Mouse (Mus musculus) intestine, embryonic 16.5 days (tissue): ENCODE measurements at regions not wholly inside any gene's neighbourhood (a gene's known extent, or its start where the extent isn't known, plus 50 kb on each side); places are given as distances from the start of the nearest gene placed in this dataset.
A peak's percentile ranks its signal among the peaks of the same experiment; 100 is the strongest.

Experiments used
- ATAC-seq: fragments of 200-750 bp; cut with Nextera tagmentation; 2 replicates; pipeline ENCODE4 v1.8.0; 2017; ENCODE audit warnings: moderate TSS enrichment, moderate library complexity
- H3K27ac ChIP-seq: fragments of 300-500 bp; sonication (generic); 2 replicates; pipeline ENCODE4 v1.5.1; 2014; ENCODE audit warnings: mild to moderate bottlenecking, low read length
- H3K27me3 ChIP-seq: fragments of 300-500 bp; sonication (generic); replicated peaks from 2 replicates; pipeline ENCODE4 v1.6.1; 2014; ENCODE audit warnings: low read length, control low read depth, mixed read lengths; ENCODE audit not compliant: control insufficient read depth, insufficient read depth
- H3K36me3 ChIP-seq: fragments of 300-500 bp; sonication (generic); 2 replicates; pipeline ENCODE4 v1.6.1; 2014; ENCODE audit warnings: low read length, control low read depth; ENCODE audit not compliant: control insufficient read depth, insufficient read depth
- H3K4me1 ChIP-seq: fragments of 300-500 bp; sonication (generic); 2 replicates; pipeline ENCODE4 v1.6.1; 2014; ENCODE audit warnings: low read length, control low read depth, mixed read lengths; ENCODE audit not compliant: control insufficient read depth, insufficient read depth
- H3K4me2 ChIP-seq: fragments of 300-500 bp; sonication (generic); 2 replicates; pipeline ENCODE4 v1.6.1; 2014; ENCODE audit warnings: low read depth, low read length, control low read depth
- H3K4me3 ChIP-seq: fragments of 300-500 bp; sonication (generic); 2 replicates; pipeline ENCODE4 v1.5.1; 2014; ENCODE audit warnings: mild to moderate bottlenecking, low read length
- H3K9ac ChIP-seq: fragments of 300-500 bp; sonication (generic); 2 replicates; pipeline ENCODE4 v1.6.1; 2014; ENCODE audit warnings: low read depth, low read length
- H3K9me3 ChIP-seq: fragments of 300-500 bp; sonication (generic); 2 replicates; pipeline ENCODE4 v1.6.1; 2016; ENCODE audit warnings: low read length, control low read depth; ENCODE audit not compliant: control insufficient read depth
- WGBS: fragments of 180-500 bp; shearing (Covaris S2); extraction: QIAGEN DNeasy Blood & Tissue Kit; methylation state at CpG from one replicate; pipeline ENCODE4 v1.1.7; 2014; 5-methylcytosine and 5-hydroxymethylcytosine counted together

DNA sequence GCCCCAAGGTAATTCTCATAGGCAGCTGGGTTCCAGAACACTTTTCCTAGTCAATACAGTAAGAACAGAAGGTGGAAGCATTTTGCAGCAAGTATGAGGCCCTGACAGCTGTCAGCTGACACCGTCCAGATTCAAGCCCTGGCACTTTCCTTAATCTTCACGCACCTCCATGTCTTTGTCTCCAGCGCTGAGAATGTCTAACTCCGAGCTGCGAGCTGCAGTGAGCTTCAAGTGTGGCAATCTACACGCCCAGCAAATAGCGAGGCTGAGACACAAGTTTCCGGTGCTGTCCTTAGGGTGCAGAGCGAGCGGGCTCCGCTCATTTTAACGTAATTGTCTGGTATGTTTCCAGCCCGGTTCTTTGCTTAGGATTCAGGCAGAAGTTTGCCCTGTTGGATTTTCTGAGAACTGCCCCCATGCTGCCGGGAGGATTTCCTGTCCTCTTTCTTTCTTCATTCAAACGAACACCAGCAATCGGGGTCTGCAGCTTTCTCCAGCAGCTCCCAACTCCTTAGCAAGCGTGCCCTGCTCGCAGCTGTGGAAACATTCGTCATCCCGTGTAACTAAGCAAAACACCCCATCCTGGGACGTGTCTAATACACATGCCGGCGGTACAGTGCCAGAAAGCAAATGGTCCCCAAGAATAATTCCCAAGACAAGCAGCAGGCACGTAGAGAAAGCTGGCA is 54.5 kb downstream of the Irx3 start:
- Histone ChIP-seq H3K4me3 (no peak overlapping the region), H3K36me3 (no peaks in the 10 kb centered on the region), H3K27ac (no peak overlapping the region), H3K4me1 (peaks cover 2% of the 10 kb centered on the region; the same call in 1 of the 2 replicates), H3K4me2 (peak overlapping the region; percentile 17; the same call in 1 of the 2 replicates), H3K27me3 (no peaks in the 10 kb centered on the region), H3K9me3 (no peaks in the 10 kb centered on the region), H3K9ac (peak overlapping the region; percentile 24; the same call in 1 of the 2 replicates)
- ATAC-seq = no peak
- 44% methylated on average over 24 of the region's 24 CpGs for WGBS

DNA sequence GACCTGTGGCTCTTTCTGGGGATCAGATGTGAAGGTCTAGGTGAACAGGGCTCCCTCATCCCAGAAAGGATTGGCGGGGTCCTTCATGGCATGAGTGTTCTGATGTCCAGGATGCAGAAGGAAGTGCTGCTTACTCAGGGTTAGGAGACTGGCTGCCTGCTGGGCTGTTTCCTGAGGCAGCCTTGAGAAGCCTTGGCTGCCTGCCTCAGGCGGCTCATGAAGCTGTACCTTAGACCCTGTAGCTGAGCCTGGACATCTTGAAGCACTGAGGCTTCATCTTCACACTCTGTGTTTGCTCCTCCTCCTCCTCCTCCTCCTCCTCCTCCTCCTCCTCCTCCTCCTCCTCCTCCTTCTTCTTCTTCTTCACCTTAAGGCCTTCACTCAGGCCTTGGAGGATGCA is 77.2 kb downstream of the Irx3 start:
- ATAC-seq = no peak
- Histone ChIP-seq H3K9me3 (no peaks in the 10 kb centered on the region), H3K4me3 (no peak overlapping the region), H3K27me3 (0 out of 2 replicates have a peak, but pooled peaks cover 3% of the 10 kb centered on the region), H3K9ac (no peak overlapping the region), H3K27ac (no peak overlapping the region), H3K4me1 (no peaks in the 10 kb centered on the region), H3K4me2 (no peak overlapping the region), H3K36me3 (no peaks in the 10 kb centered on the region)
- 61% methylated on average over 2 of the region's 2 CpGs for WGBS
